Mouse (Mus musculus): ENCODE measurements around the gene Spaca7.
"Not testable (repeated sequence)": the region's sequence is repeated elsewhere in the genome, so short reads cannot be mapped to it uniquely, and the experiment has no call there.

Spaca7 gene

GRCm38 (mm10) chr8:12572814-12573534 is at the start of gene Spaca7:
TSS of gene Spaca7 (plus strand) at chr8:12573029.
- DNase-seq (ENCODE audit: low spot score in 2 of 2): no peak

- DNase-seq (ENCODE audit: low spot score in 2 of 2): no peak
Measured at GRCm38 (mm10) chr8:12524279-12524678, 48.5 kb upstream of the Spaca7 start.

- no peak for DNase-seq (ENCODE audit: low spot score in 2 of 2)
Measured at GRCm38 (mm10) chr8:12528659-12529058, 44.2 kb upstream of the Spaca7 start.

GRCm38 (mm10) chr8:12535617-12536016 is 37.2 kb upstream of the Spaca7 start:
- DNase-seq (ENCODE audit: low spot score in 2 of 2): peak in 1 of 2 experiments; percentile 8

GRCm38 (mm10) chr8:12536306-12536705 is 36.5 kb upstream of the Spaca7 start:
- no peak for DNase-seq (ENCODE audit: low spot score in 2 of 2)

- DNase-seq (ENCODE audit: low spot score in 2 of 2): no peak
Measured at GRCm38 (mm10) chr8:12545236-12545635, 27.6 kb upstream of the Spaca7 start.

- no peak for DNase-seq (ENCODE audit: low spot score in 2 of 2)
Measured at GRCm38 (mm10) chr8:12545671-12546070, 27.2 kb upstream of the Spaca7 start.

- DNase-seq (ENCODE audit: low spot score in 2 of 2): no peak
Measured at GRCm38 (mm10) chr8:12547466-12548220, 25.2 kb upstream of the Spaca7 start.

GRCm38 (mm10) chr8:12548255-12548654 is 24.6 kb upstream of the Spaca7 start:
- no peak for DNase-seq (ENCODE audit: low spot score in 2 of 2)

- DNase-seq (ENCODE audit: low spot score in 2 of 2): no peak
Measured at GRCm38 (mm10) chr8:12548680-12549079, 24.1 kb upstream of the Spaca7 start.

GRCm38 (mm10) chr8:12555515-12556145 is 17.2 kb upstream of the Spaca7 start:
- DNase-seq (ENCODE audit: low spot score in 2 of 2): no peak

GRCm38 (mm10) chr8:12558786-12559185 is 14.0 kb upstream of the Spaca7 start:
- DNase-seq (ENCODE audit: low spot score in 2 of 2): no peak

- peak in 1 of 2 experiments; percentile 69 for DNase-seq (ENCODE audit: low spot score in 2 of 2)
Measured at GRCm38 (mm10) chr8:12561403-12561960, 11.3 kb upstream of the Spaca7 start.

GRCm38 (mm10) chr8:12564307-12564706 is 8.5 kb upstream of the Spaca7 start:
- peak in 1 of 2 experiments; percentile 39 for DNase-seq (ENCODE audit: low spot score in 2 of 2)

GRCm38 (mm10) chr8:12565488-12565887 is 7.3 kb upstream of the Spaca7 start:
- no peak for DNase-seq (ENCODE audit: low spot score in 2 of 2)

- no peak for DNase-seq (ENCODE audit: low spot score in 2 of 2)
Measured at GRCm38 (mm10) chr8:12566509-12566908, 6.3 kb upstream of the Spaca7 start.

GRCm38 (mm10) chr8:12576003-12576402 is 3.2 kb downstream of the Spaca7 start:
- DNase-seq (ENCODE audit: low spot score in 2 of 2): no peak

GRCm38 (mm10) chr8:12576739-12577138 is 3.9 kb downstream of the Spaca7 start:
- no peak for DNase-seq (ENCODE audit: low spot score in 2 of 2)

GRCm38 (mm10) chr8:12579339-12579999 is 6.6 kb downstream of the Spaca7 start:
- not testable (repeated sequence) for DNase-seq (ENCODE audit: low spot score in 2 of 2)

- no peak for DNase-seq (ENCODE audit: low spot score in 2 of 2)
Measured at GRCm38 (mm10) chr8:12583785-12584184, 11.0 kb downstream of the Spaca7 start.

GRCm38 (mm10) chr8:12607223-12607622 is 34.4 kb downstream of the Spaca7 start:
- DNase-seq (ENCODE audit: low spot score in 2 of 2): peak in 1 of 2 experiments; percentile 86

GRCm38 (mm10) chr8:12608810-12609209 is 36.0 kb downstream of the Spaca7 start:
- no peak for DNase-seq (ENCODE audit: low spot score in 2 of 2)

Data from left cerebral cortex, adult 9 months (tissue).